Mouse (Mus musculus): ENCODE measurements at regions not wholly inside any gene's neighbourhood (a gene's known extent, or its start where the extent isn't known, plus 50 kb on each side); places are given as distances from the start of the nearest gene placed in this dataset.
"Not testable (repeated sequence)": the region's sequence is repeated elsewhere in the genome, so short reads cannot be mapped to it uniquely, and the experiment has no call there.

GRCm38 (mm10) chr15:90291848-90292247 lies 67.7 kb downstream of the Alg10b start:
- DNase-seq = no peak

GRCm38 (mm10) chr15:90294353-90294922 lies 70.3 kb downstream of the Alg10b start:
- DNase-seq = no peak

GRCm38 (mm10) chr15:90298566-90298965 lies 74.5 kb downstream of the Alg10b start:
- no peak for DNase-seq

- DNase-seq = no peak
Measured at GRCm38 (mm10) chr15:90303393-90303792, 79.3 kb downstream of the Alg10b start.

- DNase-seq = no peak
Measured at GRCm38 (mm10) chr15:90305051-90305450, 80.9 kb downstream of the Alg10b start.

GRCm38 (mm10) chr15:90306866-90307265 lies 82.8 kb downstream of the Alg10b start:
- DNase-seq = no peak

GRCm38 (mm10) chr15:90308433-90308832 lies 84.3 kb downstream of the Alg10b start:
- DNase-seq = not testable (repeated sequence)

GRCm38 (mm10) chr15:90308869-90309268 lies 84.8 kb downstream of the Alg10b start:
- no peak for DNase-seq

GRCm38 (mm10) chr15:90309664-90310063 lies 85.6 kb downstream of the Alg10b start:
- no peak for DNase-seq

- no peak for DNase-seq
Measured at GRCm38 (mm10) chr15:90321774-90322173, 97.7 kb downstream of the Alg10b start.

GRCm38 (mm10) chr15:90333275-90333674 lies 109.2 kb downstream of the Alg10b start:
- DNase-seq = no peak

GRCm38 (mm10) chr15:90333766-90334165 lies 109.7 kb downstream of the Alg10b start:
- no peak for DNase-seq

- DNase-seq = no peak
Measured at GRCm38 (mm10) chr15:90334406-90334805, 110.3 kb downstream of the Alg10b start.

GRCm38 (mm10) chr15:90335506-90335905 lies 111.4 kb downstream of the Alg10b start:
- DNase-seq = no peak

GRCm38 (mm10) chr15:90340089-90340488 lies 116.0 kb downstream of the Alg10b start:
- DNase-seq = no peak

GRCm38 (mm10) chr15:90341261-90341660 lies 117.2 kb downstream of the Alg10b start:
- DNase-seq = no peak

GRCm38 (mm10) chr15:90343771-90344170 lies 119.7 kb downstream of the Alg10b start:
- DNase-seq = peak; percentile 10 to 41

GRCm38 (mm10) chr15:90344956-90345355 lies 120.8 kb downstream of the Alg10b start:
- DNase-seq = no peak

- DNase-seq = no peak
Measured at GRCm38 (mm10) chr15:90346162-90346561, 122.1 kb downstream of the Alg10b start.

- DNase-seq = peak; percentile 55 to 74
Measured at GRCm38 (mm10) chr15:90346757-90347156, 122.6 kb downstream of the Alg10b start.

- DNase-seq = no peak
Measured at GRCm38 (mm10) chr15:90351898-90352297, 127.8 kb downstream of the Alg10b start.

GRCm38 (mm10) chr15:90365656-90366055 lies 141.5 kb downstream of the Alg10b start:
- DNase-seq = no peak

GRCm38 (mm10) chr15:90377959-90378358 lies 153.8 kb downstream of the Alg10b start:
- no peak for DNase-seq

- DNase-seq = no peak
Measured at GRCm38 (mm10) chr15:90396961-90397360, 172.8 kb downstream of the Alg10b start.

- no peak for DNase-seq
Measured at GRCm38 (mm10) chr15:90397691-90398377, 173.7 kb downstream of the Alg10b start.
